Mouse (Mus musculus) liver, embryonic 16.5 days (tissue): ENCODE measurements around the gene Alkbh1. TPM values are rescaled to one million over a fixed set of nuclear protein-coding genes. Genes with fewer than 3 reads are reported as not detected.

Source experiments
- ATAC-seq: fragments of 200-750 bp; cut with Nextera tagmentation; 2 replicates; pipeline ENCODE4 v1.8.0; 2017; ENCODE audit warnings: low read depth, mild to moderate bottlenecking, moderate number of reproducible peaks, moderate library complexity
- H3K27ac ChIP-seq: fragments of 300-500 bp; sonication (generic); 2 replicates; pipeline ENCODE4 v1.5.1; 2014; ENCODE audit warnings: mild to moderate bottlenecking, low read length
- H3K27me3 ChIP-seq: fragments of 300-500 bp; sonication (generic); 2 replicates; pipeline ENCODE4 v1.6.1; 2014; ENCODE audit warnings: low read depth, low read length, mixed read lengths; ENCODE audit not compliant: control insufficient read depth, insufficient read depth
- H3K36me3 ChIP-seq: fragments of 300-500 bp; sonication (generic); 2 replicates; pipeline ENCODE4 v1.6.1; 2014; ENCODE audit warnings: mild to moderate bottlenecking; ENCODE audit not compliant: control insufficient read depth, insufficient read depth
- H3K4me1 ChIP-seq: fragments of 300-500 bp; sonication (generic); 2 replicates; pipeline ENCODE4 v1.6.1; 2014; ENCODE audit warnings: low read depth, low read length, mixed read lengths; ENCODE audit not compliant: control insufficient read depth
- H3K4me2 ChIP-seq: fragments of 300-500 bp; sonication (generic); 2 replicates; pipeline ENCODE4 v1.6.1; 2014; ENCODE audit warnings: low read depth, low read length, mixed read lengths
- H3K4me3 ChIP-seq: fragments of 300-500 bp; sonication (generic); 2 replicates; pipeline ENCODE4 v1.5.1; 2014; ENCODE audit warnings: low read depth, mild to moderate bottlenecking, low read length
- H3K9ac ChIP-seq: fragments of 300-500 bp; sonication (generic); 2 replicates; pipeline ENCODE4 v1.6.1; 2014; ENCODE audit warnings: low read depth, low read length
- H3K9me3 ChIP-seq: fragments of 300-500 bp; sonication (generic); replicated peaks from 2 replicates; pipeline ENCODE4 v1.6.1; 2016; ENCODE audit warnings: low read length; ENCODE audit not compliant: control insufficient read depth
- WGBS: fragments of 180-500 bp; shearing (Covaris S2); extraction: QIAGEN DNeasy Blood & Tissue Kit; methylation state at CpG from one replicate; pipeline ENCODE4 v1.1.7; 2014; ENCODE audit not compliant: insufficient replicate concordance; 5-methylcytosine and 5-hydroxymethylcytosine counted together
- polyA plus RNA-seq: library from polyadenylated mRNA; unstranded; fragments of >200 nt; fragmentation: Nextera tagmentation; extraction: Ambion mirVana; gene quantifications from 2 replicates; pipeline ENCODE4 v1.2.1, GENCODE M21; 2015

Alkbh1 gene
- polyA plus RNA-seq, 1 experiment from 2014 or later = 17.4 TPM

DNA sequence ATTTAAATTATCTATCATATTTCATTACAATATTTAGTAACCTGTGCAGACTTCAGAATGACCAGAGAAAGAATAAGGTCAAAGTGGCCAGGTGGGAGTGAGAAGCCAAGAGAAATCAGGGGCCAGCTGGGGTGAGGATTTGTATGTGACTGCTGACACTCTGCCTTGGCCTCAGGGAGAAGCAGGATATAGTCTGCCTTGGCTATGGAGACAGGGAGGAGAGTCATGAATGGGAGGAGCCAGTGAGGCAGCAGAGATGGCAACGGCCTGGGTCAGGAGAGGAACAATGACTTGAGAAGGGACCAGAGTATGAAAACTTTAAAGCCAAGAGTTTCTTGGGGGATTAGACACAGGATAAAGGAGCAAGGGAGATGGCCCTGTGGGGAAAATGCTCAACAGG, 20.1 kb downstream of the Alkbh1 start:
- no peak overlapping the region for H3K27ac ChIP-seq
- H3K4me1 ChIP-seq = peaks cover 6% of the 10 kb centered on the region; the same call in 1 of the 2 replicates
- no peak for ATAC-seq
- H3K9me3 ChIP-seq = no peaks in the 10 kb centered on the region
- H3K36me3 ChIP-seq = peaks cover 14% of the 10 kb centered on the region
- no peak overlapping the region for H3K4me2 ChIP-seq
- H3K4me3 ChIP-seq = no peak overlapping the region
- H3K9ac ChIP-seq = no peak overlapping the region
- 25% methylated on average over 1 of the region's 1 CpGs for WGBS
- no peaks in the 10 kb centered on the region for H3K27me3 ChIP-seq

GRCm38 (mm10) chr12:87421708-87422507, 21.9 kb downstream of the Alkbh1 start:
- Histone ChIP-seq H3K4me3 (no peak overlapping the region), H3K36me3 (peaks cover 4% of the 10 kb centered on the region; the same call in 1 of the 2 replicates), H3K27ac (no peak overlapping the region), H3K4me1 (peaks cover 6% of the 10 kb centered on the region; the same call in 1 of the 2 replicates), H3K27me3 (no peaks in the 10 kb centered on the region), H3K4me2 (no peak overlapping the region), H3K9me3 (no peaks in the 10 kb centered on the region), H3K9ac (no peak overlapping the region)
- WGBS = 39% methylated on average over 5 of the region's 5 CpGs
- ATAC-seq = peak; percentile 42; the same call in 1 of the 2 replicates

DNA sequence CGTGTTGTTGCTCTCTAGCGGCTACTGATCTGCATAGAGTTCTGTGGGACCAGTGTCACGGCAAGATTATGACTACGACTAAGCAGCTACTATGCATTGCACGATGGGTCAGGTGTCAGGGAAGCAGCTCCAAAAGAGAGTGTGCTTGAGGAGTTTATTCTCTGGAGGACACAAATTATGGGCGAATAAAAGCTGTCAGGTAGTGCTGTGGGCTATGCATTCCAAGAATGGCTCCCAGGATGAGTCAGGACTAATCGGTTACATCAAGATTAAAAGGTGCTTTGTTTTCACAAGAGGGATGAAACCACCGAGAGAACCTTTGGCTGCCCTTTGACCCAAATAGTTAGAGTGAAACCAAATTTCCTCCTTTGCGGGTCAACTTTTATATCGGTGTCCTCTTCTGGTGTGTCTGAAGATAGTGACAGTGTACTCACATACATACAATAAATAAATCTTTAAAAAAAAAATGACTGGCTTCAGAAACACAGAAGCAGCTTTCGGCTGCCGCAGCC, 23.8 kb downstream of the Alkbh1 start:
- no peaks in the 10 kb centered on the region for H3K27me3 ChIP-seq
- 48% methylated on average over 12 of the region's 12 CpGs for WGBS
- no peak overlapping the region for H3K4me3 ChIP-seq
- no peaks in the 10 kb centered on the region; the same call in 1 of the 2 replicates for H3K36me3 ChIP-seq
- no peak overlapping the region for H3K27ac ChIP-seq
- H3K9ac ChIP-seq = no peak overlapping the region
- no peaks in the 10 kb centered on the region for H3K9me3 ChIP-seq
- H3K4me1 ChIP-seq = peaks cover 6% of the 10 kb centered on the region; the same call in 1 of the 2 replicates
- H3K4me2 ChIP-seq = no peak overlapping the region
- ATAC-seq = no peak

GRCm38 (mm10) chr12:87418921-87419320, 24.9 kb downstream of the Alkbh1 start:
- no peak overlapping the region for H3K9ac ChIP-seq
- peaks cover 6% of the 10 kb centered on the region; the same call in 1 of the 2 replicates for H3K4me1 ChIP-seq
- WGBS = 58% methylated on average over 5 of the region's 5 CpGs
- H3K27me3 ChIP-seq = no peaks in the 10 kb centered on the region
- no peak overlapping the region for H3K4me3 ChIP-seq
- no peak overlapping the region for H3K27ac ChIP-seq
- ATAC-seq = no peak
- no peaks in the 10 kb centered on the region for H3K9me3 ChIP-seq
- no peak overlapping the region for H3K4me2 ChIP-seq
- H3K36me3 ChIP-seq = no peaks in the 10 kb centered on the region; the same call in 1 of the 2 replicates

GRCm38 (mm10) chr12:87416690-87417089, 27.1 kb downstream of the Alkbh1 start:
- Histone ChIP-seq H3K9me3 (no peaks in the 10 kb centered on the region), H3K4me2 (no peak overlapping the region), H3K27me3 (no peaks in the 10 kb centered on the region), H3K36me3 (no peaks in the 10 kb centered on the region), H3K4me1 (peaks cover 2% of the 10 kb centered on the region; the same call in 1 of the 2 replicates), H3K27ac (no peak overlapping the region), H3K4me3 (no peak overlapping the region), H3K9ac (no peak overlapping the region)
- 12% methylated on average over 7 of the region's 7 CpGs for WGBS
- ATAC-seq = 0 out of 2 replicates have a peak, but pooled peaks have one; percentile 45

GRCm38 (mm10) chr12:87415358-87415757, 28.5 kb downstream of the Alkbh1 start:
- Histone ChIP-seq H3K4me3 (no peak overlapping the region), H3K4me1 (peaks cover 2% of the 10 kb centered on the region; the same call in 1 of the 2 replicates), H3K27ac (no peak overlapping the region), H3K9me3 (no peaks in the 10 kb centered on the region), H3K9ac (no peak overlapping the region), H3K27me3 (no peaks in the 10 kb centered on the region), H3K36me3 (no peaks in the 10 kb centered on the region), H3K4me2 (no peak overlapping the region)
- ATAC-seq = no peak
- 37% methylated on average over 4 of the region's 4 CpGs for WGBS

DNA sequence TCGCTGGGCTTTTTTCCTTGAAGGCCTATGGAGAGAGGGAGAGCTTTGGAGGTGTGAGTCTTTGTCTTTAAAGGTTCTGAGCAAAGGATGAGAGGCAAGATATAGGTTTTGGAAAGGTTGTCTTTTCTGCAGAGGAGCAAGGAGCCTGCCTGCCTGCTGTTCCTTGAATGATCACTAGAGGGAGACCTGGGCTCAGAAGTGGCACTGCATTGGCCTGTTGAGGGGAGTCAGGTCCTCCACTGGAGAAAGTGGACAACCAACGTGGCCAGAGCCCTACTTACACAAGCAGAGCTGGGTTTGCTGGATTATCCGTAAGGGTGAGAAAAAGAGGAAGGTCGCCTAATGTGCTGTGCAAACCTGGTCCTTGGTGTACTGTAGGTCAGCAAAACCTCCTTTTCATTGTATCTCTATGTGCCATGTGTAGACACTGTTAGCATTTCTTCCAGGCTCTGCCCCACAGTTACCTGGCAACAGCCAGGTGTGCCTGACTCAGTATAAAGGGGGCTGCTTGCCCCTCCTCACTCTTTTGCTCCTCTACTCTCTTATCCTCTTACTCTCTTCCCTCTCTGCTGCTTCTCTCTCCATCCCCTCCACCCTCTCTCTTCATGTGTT, 30.5 kb downstream of the Alkbh1 start:
- no peak for ATAC-seq
- Histone ChIP-seq H3K27ac (no peak overlapping the region), H3K4me3 (no peak overlapping the region), H3K36me3 (no peaks in the 10 kb centered on the region), H3K4me2 (no peak overlapping the region), H3K4me1 (peaks cover 2% of the 10 kb centered on the region), H3K9ac (no peak overlapping the region), H3K9me3 (no peaks in the 10 kb centered on the region), H3K27me3 (0 out of 2 replicates have a peak, but pooled peaks cover under 1% of the 10 kb centered on the region)
- WGBS = 9% methylated on average over 4 of the region's 4 CpGs

GRCm38 (mm10) chr12:87410999-87411398, 32.8 kb downstream of the Alkbh1 start:
- H3K4me1 ChIP-seq = peaks cover 9% of the 10 kb centered on the region
- H3K9me3 ChIP-seq = no peaks in the 10 kb centered on the region
- no peak overlapping the region for H3K9ac ChIP-seq
- H3K4me3 ChIP-seq = no peak overlapping the region
- H3K36me3 ChIP-seq = no peaks in the 10 kb centered on the region
- 23% methylated on average over 7 of the region's 7 CpGs for WGBS
- no peak overlapping the region for H3K4me2 ChIP-seq
- H3K27me3 ChIP-seq = 0 out of 2 replicates have a peak, but pooled peaks cover 2% of the 10 kb centered on the region
- H3K27ac ChIP-seq = no peak overlapping the region
- ATAC-seq = no peak

GRCm38 (mm10) chr12:87409123-87409522, 34.7 kb downstream of the Alkbh1 start:
- peaks cover 9% of the 10 kb centered on the region for H3K4me1 ChIP-seq
- no peak overlapping the region for H3K4me3 ChIP-seq
- no peak overlapping the region for H3K9ac ChIP-seq
- no peak for ATAC-seq
- 52% methylated on average over 4 of the region's 4 CpGs for WGBS
- no peak overlapping the region for H3K4me2 ChIP-seq
- H3K9me3 ChIP-seq = no peaks in the 10 kb centered on the region
- no peaks in the 10 kb centered on the region for H3K36me3 ChIP-seq
- H3K27ac ChIP-seq = no peak overlapping the region
- 0 out of 2 replicates have a peak, but pooled peaks cover 2% of the 10 kb centered on the region for H3K27me3 ChIP-seq
